Mouse (Mus musculus) thymus, adult 2 months (tissue): Measurements from ENCODE around the gene Pdgfd. TPM values are rescaled to one million over a fixed set of nuclear protein-coding genes. Genes with fewer than 3 reads are reported as not detected.

Experiments
- DNase-seq: peaks from one replicate; pipeline ENCODE4 v3.0.0; 2021
- H3K27ac ChIP-seq: fragments of 200-500 bp; 2 replicates; pipeline ENCODE4 v1.5.1; 2012; ENCODE audit warnings: low read length, control low read depth; ENCODE audit not compliant: control insufficient read depth, insufficient read depth
- H3K27me3 ChIP-seq: fragments of 200-500 bp; 2 replicates; pipeline ENCODE4 v1.6.1; 2012; ENCODE audit warnings: mild to moderate bottlenecking, low read length, moderate library complexity, mixed read lengths; ENCODE audit not compliant: control insufficient read depth, insufficient read depth
- H3K36me3 ChIP-seq: fragments of 200-500 bp; 2 replicates; pipeline ENCODE4 v1.6.1; 2012; ENCODE audit warnings: mild to moderate bottlenecking, low read length, moderate library complexity; ENCODE audit not compliant: control insufficient read depth, insufficient read depth
- H3K4me1 ChIP-seq: fragments of 200-500 bp; replicated peaks from 2 replicates; pipeline ENCODE4 v1.6.1; 2012; ENCODE audit warnings: low read length; ENCODE audit not compliant: control insufficient read depth, insufficient read depth
- H3K4me3 ChIP-seq: fragments of 200-500 bp; 2 replicates; pipeline ENCODE4 v1.5.1; 2012; ENCODE audit warnings: mild to moderate bottlenecking, low read length, control low read depth, moderate library complexity; ENCODE audit not compliant: control insufficient read depth, insufficient read depth
- CTCF ChIP-seq: fragments of 200-500 bp; IDR thresholded peaks from 2 replicates; pipeline ENCODE4 v1.5.1; 2012; ENCODE audit warnings: mild to moderate bottlenecking, control low read depth, low read length, moderate library complexity, borderline replicate concordance; ENCODE audit not compliant: control insufficient read depth, poor library complexity, insufficient read depth; ENCODE audit errors: extremely low read depth
- POLR2A ChIP-seq: fragments of 200-500 bp; IDR thresholded peaks from 2 replicates; pipeline ENCODE4 v1.6.1; 2012; ENCODE audit warnings: mild to moderate bottlenecking, low read length, control low read depth, moderate library complexity; ENCODE audit not compliant: control insufficient read depth, poor library complexity, insufficient read depth; ENCODE audit errors: extremely low read depth
- whole genome bisulfite sequencing: fragments of 180-500 bp; shearing (Covaris S2); methylation state at CpG from one replicate; pipeline ENCODE4 v1.1.7; 2018; 5-methylcytosine and 5-hydroxymethylcytosine counted together
- polyA plus RNA-seq: library from polyadenylated mRNA; depleted of rRNA; stranded (reverse); fragments of >200 nt; gene quantifications from 2 replicates; pipeline ENCODE4 v1.2.3, GENCODE M21; 2012

Pdgfd gene
- polyA plus RNA-seq, 1 experiment, result 0.97 TPM

- DNase-seq, result no peak
- H3K27me3 ChIP-seq, result no peaks in the 10 kb centered on the region
Observed at GRCm38 (mm10) chr9:6336236-6336635, 167.9 kb downstream of the Pdgfd start.

DNA sequence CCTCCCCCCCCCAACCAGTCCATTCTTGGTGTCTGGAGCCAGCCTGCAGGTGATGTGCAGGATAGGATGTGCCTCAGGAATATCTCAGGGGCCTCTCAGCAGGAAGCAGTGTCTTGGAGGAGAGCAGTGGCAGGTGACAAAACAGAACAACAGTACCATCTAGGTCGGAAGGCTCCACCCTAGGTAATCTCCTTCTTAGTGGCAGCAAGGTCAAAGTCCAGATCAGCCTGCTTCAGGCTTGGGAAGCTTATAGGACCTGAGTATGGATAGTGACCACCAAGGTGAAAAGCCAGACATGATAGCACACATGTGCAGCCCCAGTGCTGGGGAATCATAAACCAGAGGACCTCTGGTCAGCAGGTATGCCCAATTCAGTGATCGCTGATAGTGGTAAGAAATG is 169.5 kb downstream of the Pdgfd start:
- Histone ChIP-seq H3K27ac (no peak overlapping the region), H3K4me1 (no peaks in the 10 kb centered on the region), H3K4me3 (no peak overlapping the region), H3K27me3 (no peaks in the 10 kb centered on the region), H3K36me3 (no peaks in the 10 kb centered on the region)
- WGBS, result 92% methylated on average over 2 of the region's 2 CpGs
- no peak for DNase-seq
- TF ChIP-seq POLR2A (no peak), CTCF (no peak)

More at GRCm38 (mm10) chr9:6336236-6336635, 167.9 kb downstream of the Pdgfd start:
- no peaks in the 10 kb centered on the region for H3K4me1 ChIP-seq
- no peak overlapping the region for H3K27ac ChIP-seq
- H3K36me3 ChIP-seq, result no peaks in the 10 kb centered on the region
- WGBS, result 60% methylated on average over 2 of the region's 2 CpGs
- H3K4me3 ChIP-seq, result no peak overlapping the region
- TF ChIP-seq CTCF (no peak), POLR2A (no peak)

- DNase-seq, result no peak
- Histone ChIP-seq H3K4me3 (no peak overlapping the region), H3K4me1 (no peaks in the 10 kb centered on the region), H3K27me3 (no peaks in the 10 kb centered on the region), H3K36me3 (no peaks in the 10 kb centered on the region), H3K27ac (no peak overlapping the region)
- whole genome bisulfite sequencing, result 91% methylated on average over 3 of the region's 3 CpGs
- TF ChIP-seq POLR2A (no peak), CTCF (no peak)
Observed at GRCm38 (mm10) chr9:6338344-6338743, 170.0 kb downstream of the Pdgfd start.

GRCm38 (mm10) chr9:6339394-6339793 is 171.0 kb downstream of the Pdgfd start:
- 88% methylated on average over 1 of the region's 1 CpGs for WGBS
- Histone ChIP-seq H3K4me1 (no peaks in the 10 kb centered on the region), H3K27ac (no peak overlapping the region), H3K27me3 (no peaks in the 10 kb centered on the region), H3K36me3 (no peaks in the 10 kb centered on the region), H3K4me3 (no peak overlapping the region)
- TF ChIP-seq CTCF (no peak), POLR2A (no peak)
- no peak for DNase-seq

- TF ChIP-seq CTCF (no peak), POLR2A (no peak)
- no peak overlapping the region for H3K4me3 ChIP-seq
- no peak for DNase-seq
- H3K4me1 ChIP-seq, result no peaks in the 10 kb centered on the region
- no peaks in the 10 kb centered on the region for H3K36me3 ChIP-seq
- no peaks in the 10 kb centered on the region for H3K27me3 ChIP-seq
- H3K27ac ChIP-seq, result no peak overlapping the region
Observed at GRCm38 (mm10) chr9:6340750-6341149, 172.4 kb downstream of the Pdgfd start.

DNA sequence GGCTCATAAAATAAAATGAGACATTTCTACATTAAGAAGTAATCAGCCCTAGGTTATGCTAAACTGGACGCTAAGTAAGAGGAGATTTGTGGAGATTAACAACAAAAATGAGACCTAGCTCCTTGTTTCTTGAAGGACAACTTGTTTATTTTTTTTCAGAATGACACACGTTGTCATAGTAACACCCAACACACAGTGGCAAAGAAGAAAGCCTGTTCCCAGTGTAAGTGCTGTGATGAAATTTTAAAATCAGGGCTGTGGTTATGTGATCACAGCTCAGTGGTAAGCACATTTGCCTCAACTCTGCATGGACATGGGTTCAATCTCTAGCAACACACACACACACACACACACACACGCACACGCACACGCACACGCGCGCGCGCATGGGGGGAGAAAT is 174.5 kb downstream of the Pdgfd start:
- H3K27me3 ChIP-seq, result no peaks in the 10 kb centered on the region
- H3K4me1 ChIP-seq, result no peaks in the 10 kb centered on the region
- H3K36me3 ChIP-seq, result no peaks in the 10 kb centered on the region
- DNase-seq, result no peak
- WGBS, result 96% methylated on average over 10 of the region's 10 CpGs
- H3K27ac ChIP-seq, result no peak overlapping the region
- no peak overlapping the region for H3K4me3 ChIP-seq
- TF ChIP-seq CTCF (no peak), POLR2A (no peak)

GRCm38 (mm10) chr9:6344514-6344913 is 176.1 kb downstream of the Pdgfd start:
- DNase-seq, result no peak
- no peak overlapping the region for H3K4me3 ChIP-seq
- TF ChIP-seq POLR2A, result no peak
- no peak for TF ChIP-seq CTCF
- no peaks in the 10 kb centered on the region for H3K4me1 ChIP-seq
- no peaks in the 10 kb centered on the region for H3K27me3 ChIP-seq
- no peak overlapping the region for H3K27ac ChIP-seq
- 69% methylated on average over 2 of the region's 2 CpGs for WGBS
- H3K36me3 ChIP-seq, result no peaks in the 10 kb centered on the region
